In genomic region chr7:117739706-117740105, GRCm38 (mm10) we compare ENCODE assay signal across 10 mouse cellular contexts.
A peak's percentile ranks its signal among the peaks of the same experiment; 100 is the strongest.
DNase-seq lines count a peak whose midpoint lies in the region; ATAC-seq and TF ChIP-seq lines count a peak whose summit lies in the region.
"Had no signal": no experiment of that assay in that cellular context is flagged by ENCODE, and none has a peak within 500 bp of the region (broad histone marks: within the 10 kb centered on the region; RNA-seq: fewer than 3 reads in every experiment).

No protein-coding gene starts in this region.

- H3K9ac ChIP-seq in intestine, embryonic 14.5 days (ENCODE audit: low read length) = no peak overlapping the region
- H3K9ac ChIP-seq in intestine, postnatal 0 days (ENCODE audit: low read depth, low read length) = no peak overlapping the region
- H3K9ac ChIP-seq: limb, embryonic 13.5 days had no signal

- no peak for TF ChIP-seq CTCF in intestine, postnatal 0 days (IDR thresholded peaks at IDR 0.05; ENCODE audit: low read depth)
- no peak for TF ChIP-seq CTCF in brain, embryonic 14.5 days (IDR thresholded peaks at IDR 0.05; ENCODE audit: borderline replicate concordance, extremely low read depth, insufficient read depth, insufficient read length)

- H3K36me3 ChIP-seq in intestine, embryonic 14.5 days (ENCODE audit: control insufficient read depth, insufficient read depth, low read length) = no peaks in the 10 kb centered on the region
- H3K36me3 ChIP-seq in intestine, postnatal 0 days (ENCODE audit: control insufficient read depth, insufficient read depth) = no peaks in the 10 kb centered on the region
- H3K36me3 ChIP-seq: limb, embryonic 13.5 days had no signal

- no peak for TF ChIP-seq POLR2A in brain, embryonic 14.5 days (IDR thresholded peaks at IDR 0.05; ENCODE audit: borderline replicate concordance, extremely low read depth, insufficient read depth, insufficient read length, poor library complexity, severe bottlenecking)

- no peaks in the 10 kb centered on the region for H3K9me3 ChIP-seq in intestine, embryonic 14.5 days (ENCODE audit: control insufficient read depth, low read length)
- H3K9me3 ChIP-seq in intestine, postnatal 0 days (ENCODE audit: control insufficient read depth) = no peaks in the 10 kb centered on the region
- H3K9me3 ChIP-seq: limb, embryonic 13.5 days had no signal

- H3K27me3 ChIP-seq in intestine, embryonic 14.5 days (replicated peaks; ENCODE audit: control insufficient read depth, insufficient read depth, low read length) = no peaks in the 10 kb centered on the region
- no peaks in the 10 kb centered on the region for H3K27me3 ChIP-seq in intestine, postnatal 0 days (replicated peaks; ENCODE audit: control insufficient read depth, insufficient read depth, low read length)
- H3K27me3 ChIP-seq: limb, embryonic 13.5 days had no signal

- no peak overlapping the region for H3K4me2 ChIP-seq in intestine, embryonic 14.5 days (ENCODE audit: low read length)
- H3K4me2 ChIP-seq in intestine, postnatal 0 days (replicated peaks; ENCODE audit: low read depth) = no peak overlapping the region
- H3K4me2 ChIP-seq: limb, embryonic 13.5 days had no signal

- peak; percentile 21 to 67 for DNase-seq in adrenal gland, adult (ENCODE audit: inconsistent age in 2 of 2, low spot score in 1 of 2)
- no peak for DNase-seq in adrenal gland, postnatal 4 days (ENCODE audit: low spot score in 2 of 2)
- no peak for DNase-seq in intestine, embryonic 14.5 days (ENCODE audit: low spot score)
- peak; percentile 78 for DNase-seq in brain, embryonic 14.5 days (ENCODE audit: low read depth)
- peak; percentile 46 to 60 for DNase-seq in layer of hippocampus, postnatal 14 days (ENCODE audit: low spot score in 2 of 2)
- DNase-seq in cerebellum, adult 11-12 months = no peak
- DNase-seq in retina, embryonic 14.5 days (ENCODE audit: low spot score) = no peak

- no peaks in the 10 kb centered on the region; the same call in 1 of the 2 replicates for H3K4me1 ChIP-seq in intestine, embryonic 14.5 days (replicated peaks; ENCODE audit: control insufficient read depth, insufficient read depth, low read length)
- no peaks in the 10 kb centered on the region for H3K4me1 ChIP-seq in intestine, postnatal 0 days (replicated peaks; ENCODE audit: control insufficient read depth, insufficient read depth, low read length)
- H3K4me1 ChIP-seq: limb, embryonic 13.5 days had no signal

- 38% methylated on average over 6 of the region's 6 CpGs for WGBS in intestine, embryonic 14.5 days
- WGBS in intestine, postnatal 0 days = 31% methylated on average over 6 of the region's 6 CpGs

- no peak overlapping the region for H3K27ac ChIP-seq in intestine, embryonic 14.5 days (ENCODE audit: low read depth)
- H3K27ac ChIP-seq in intestine, postnatal 0 days (ENCODE audit: low read depth, low read length) = no peak overlapping the region
- H3K27ac ChIP-seq: limb, embryonic 13.5 days had no signal

- peak; percentile 68; the same call in 1 of the 2 replicates for ATAC-seq in intestine, embryonic 14.5 days (replicated peaks; ENCODE audit: low FRiP score, low TSS enrichment, low read depth)
- no peak for ATAC-seq in intestine, postnatal 0 days
- ATAC-seq: midbrain, embryonic 16.5 days had no signal

- no peak overlapping the region for H3K4me3 ChIP-seq in intestine, embryonic 14.5 days (ENCODE audit: low read depth, low read length)
- no peak overlapping the region for H3K4me3 ChIP-seq in intestine, postnatal 0 days (ENCODE audit: low read depth, low read length)
- H3K4me3 ChIP-seq: limb, embryonic 13.5 days had no signal

Comparison
In these comparisons a context has a peak if more than half of its experiments do, and no peak if none do; other contexts are left out.
1. DNase-seq: peak in adrenal gland, adult (2 of 2), brain, embryonic 14.5 days (single experiment) and layer of hippocampus, postnatal 14 days (2 of 2); none in adrenal gland, postnatal 4 days (0 of 2), intestine, embryonic 14.5 days (single experiment), cerebellum, adult 11-12 months (single experiment) and retina, embryonic 14.5 days (single experiment).